Mouse (Mus musculus): ENCODE results near the gene Olfr588-ps1.
"Not testable (repeated sequence)": the region's sequence is repeated elsewhere in the genome, so short reads cannot be mapped to it uniquely, and the experiment has no call there.

Olfr588-ps1 gene

DNA sequence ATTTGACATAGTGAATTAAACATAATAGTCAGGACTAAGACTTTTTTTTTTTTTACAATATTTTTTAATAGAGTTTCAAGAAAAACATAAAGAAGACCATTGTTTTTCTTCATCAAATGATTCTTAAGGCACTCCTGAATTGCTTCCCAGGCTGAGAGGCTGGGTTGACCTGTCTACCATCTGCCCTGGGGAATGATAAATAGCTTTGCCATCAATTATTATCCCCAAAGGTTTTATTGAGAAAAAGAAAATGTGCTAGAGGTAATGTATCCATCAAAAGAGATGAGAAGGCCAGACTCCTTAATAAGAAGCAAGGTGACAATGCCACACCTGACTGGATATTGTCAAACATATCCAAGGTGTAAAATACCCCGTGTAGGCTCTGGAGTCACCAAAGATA is at the start of gene Olfr588-ps1:
Gene Olfr588-ps1 (plus strand): TSS at position 301 of the 400 bp plus-strand sequence.
- in situ Hi-C loops (cut with MboI; ENCODE audit: unreplicated experiment in 2 of 2): no loop called here

DNA sequence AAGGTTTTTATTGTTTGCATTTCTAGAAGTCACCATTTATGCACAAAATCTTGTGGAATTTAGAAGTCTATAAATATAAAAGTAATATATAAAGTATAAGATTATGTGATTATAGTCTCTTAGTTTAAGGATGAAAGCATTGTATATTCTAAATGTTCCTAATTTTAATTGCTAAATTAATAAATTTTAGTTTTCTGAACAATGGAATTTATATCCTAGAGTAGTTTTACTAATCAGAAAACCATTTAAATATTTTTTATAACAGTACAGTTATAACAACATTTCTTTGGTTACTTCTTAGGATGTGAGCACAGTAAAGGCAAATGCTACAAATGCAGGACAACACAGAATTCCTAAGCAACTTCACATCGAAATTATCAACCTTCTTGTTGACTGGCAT is 43.3 kb upstream of the Olfr588-ps1 start, which contains the start of gene Olfr585:
Gene Olfr585 (plus strand): TSS at position 301 of the 400 bp plus-strand sequence.
- in situ Hi-C loops (cut with MboI; ENCODE audit: unreplicated experiment in 2 of 2): no loop called here

DNA sequence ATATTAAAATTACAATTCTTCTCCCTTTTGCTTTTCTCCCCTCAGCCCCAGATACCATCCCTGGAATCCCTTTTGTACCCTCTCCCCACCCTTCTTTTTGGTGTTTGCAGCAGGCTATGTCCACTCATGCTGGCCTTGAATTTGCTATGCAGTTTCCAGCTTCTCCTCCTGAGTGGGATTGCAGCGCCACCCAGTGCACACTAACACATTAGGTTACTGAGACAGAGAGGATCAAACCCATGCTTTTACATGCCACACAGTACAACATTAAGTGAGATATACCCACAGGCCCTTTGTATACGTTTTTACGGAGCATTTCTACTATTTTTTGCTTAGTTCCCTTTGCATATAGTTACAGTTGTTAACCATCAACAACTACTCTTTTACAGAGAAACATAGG is 21.3 kb upstream of the Olfr588-ps1 start:
- in situ Hi-C loops (cut with MboI; ENCODE audit: unreplicated experiment in 2 of 2): no loop called here

DNA sequence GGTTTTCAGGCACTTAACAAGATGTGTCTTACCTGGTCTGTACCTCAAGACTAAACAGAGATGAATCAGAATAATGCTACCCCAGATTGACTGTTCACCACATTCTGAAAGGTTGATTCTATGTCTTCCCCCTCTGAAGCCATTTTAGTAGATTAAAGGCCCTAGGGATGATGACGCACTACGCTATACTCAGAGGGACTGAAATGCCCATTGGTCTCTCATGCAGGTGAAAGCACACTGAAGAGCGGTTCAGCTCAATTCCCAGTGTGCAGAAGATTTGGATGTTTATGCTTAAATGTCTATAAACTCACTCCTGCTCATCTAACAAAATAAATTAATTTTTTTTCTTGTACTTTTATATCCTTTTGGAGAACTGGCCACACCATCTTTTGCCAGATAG is 15.1 kb upstream of the Olfr588-ps1 start, which contains the start of gene Olfr586:
Gene Olfr586 (minus strand): TSS at position 101 of the 400 bp plus-strand sequence.
- in situ Hi-C loops (cut with MboI; ENCODE audit: unreplicated experiment in 2 of 2): no loop called here

DNA sequence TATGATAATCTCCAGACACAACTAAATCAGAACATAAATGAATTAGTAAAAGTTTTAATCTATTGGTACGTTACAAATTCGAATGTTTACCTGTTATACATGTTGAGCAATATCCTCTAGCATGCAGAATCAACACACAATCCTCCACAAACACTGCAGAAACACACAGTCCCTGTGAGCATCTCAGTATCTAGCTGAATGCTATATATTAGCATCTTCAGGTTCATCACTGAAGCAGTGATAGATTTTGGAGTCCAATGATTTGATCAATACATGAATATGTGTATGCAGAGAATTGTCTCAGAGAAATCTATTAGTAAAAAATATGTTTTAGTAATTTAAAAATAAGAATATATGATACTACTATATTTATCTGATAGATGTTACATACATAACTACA is 15.6 kb downstream of the Olfr588-ps1 start, which contains the start of gene Olfr589:
Gene Olfr589 (minus strand): TSS at position 101 of the 400 bp plus-strand sequence.
- in situ Hi-C loops (cut with MboI; ENCODE audit: unreplicated experiment in 2 of 2): no loop called here

DNA sequence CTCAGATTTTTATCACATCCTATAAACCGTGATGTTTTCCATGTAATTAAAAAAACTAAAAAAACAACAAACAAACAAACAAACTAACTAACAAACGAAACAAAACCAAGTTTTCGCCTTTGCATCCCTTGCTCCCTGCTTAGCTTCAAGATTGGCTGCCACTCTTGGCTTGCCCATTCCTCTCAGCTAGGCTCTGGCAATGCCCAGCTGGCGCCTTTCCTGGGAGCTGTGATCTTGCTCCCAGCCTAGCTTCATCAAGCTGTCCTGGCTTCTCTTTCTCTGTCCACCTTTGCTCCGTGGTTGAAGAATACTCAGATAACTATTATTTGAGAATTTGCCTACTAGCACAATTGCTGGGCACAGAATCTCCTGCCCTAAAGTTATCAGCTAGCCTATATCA is 29.0 kb downstream of the Olfr588-ps1 start:
- in situ Hi-C loops (cut with MboI; ENCODE audit: unreplicated experiment in 2 of 2): no loop called here

DNA sequence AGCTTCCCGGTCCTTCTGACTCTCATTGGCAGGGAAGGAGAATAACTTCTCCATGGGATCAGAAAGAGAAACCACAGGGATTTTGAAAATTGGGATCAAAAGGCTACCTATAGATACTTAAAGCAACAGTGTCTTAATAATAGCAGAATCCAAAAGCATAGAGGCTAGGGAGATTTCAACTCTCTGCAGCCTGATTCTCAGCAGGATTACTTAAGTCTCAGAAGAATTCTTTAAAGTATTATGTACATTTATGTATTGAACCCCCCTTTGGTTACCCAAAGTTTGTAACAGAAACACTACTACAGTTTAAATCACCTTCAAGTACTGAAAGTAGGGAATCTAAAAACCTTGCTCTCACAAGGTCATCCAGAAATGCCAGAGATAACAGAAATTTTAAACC is 37.6 kb downstream of the Olfr588-ps1 start, which contains the start of gene Olfr591:
Gene Olfr591 (minus strand): TSS at position 101 of the 400 bp plus-strand sequence.
- in situ Hi-C loops (cut with MboI; ENCODE audit: unreplicated experiment in 2 of 2): no loop called here

DNA sequence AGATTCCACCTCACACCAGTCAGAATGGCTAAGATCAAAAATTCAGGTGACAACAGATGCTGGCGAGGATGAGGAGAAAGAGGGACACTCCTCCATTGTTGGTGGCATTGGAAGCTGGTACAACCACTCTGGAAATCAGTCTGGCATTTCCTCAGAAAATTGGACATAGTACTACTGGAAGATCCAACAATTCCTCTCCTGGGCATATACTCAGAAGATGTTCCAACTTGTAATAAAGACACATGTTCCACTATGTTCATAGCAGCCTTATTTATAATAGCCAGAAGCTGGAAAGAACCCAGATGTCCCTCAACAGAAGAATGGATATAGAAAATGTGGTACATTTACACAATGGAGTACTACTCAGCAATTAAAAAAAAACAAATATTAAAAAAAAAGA is 43.8 kb downstream of the Olfr588-ps1 start, which contains the start of gene Olfr592:
Gene Olfr592 (plus strand): TSS at position 301 of the 400 bp plus-strand sequence.
- in situ Hi-C loops (cut with MboI; ENCODE audit: unreplicated experiment in 2 of 2): not testable (repeated sequence)

All from v-Abl transformed pro-B cells (cell line).